In the genomic region with DNA sequence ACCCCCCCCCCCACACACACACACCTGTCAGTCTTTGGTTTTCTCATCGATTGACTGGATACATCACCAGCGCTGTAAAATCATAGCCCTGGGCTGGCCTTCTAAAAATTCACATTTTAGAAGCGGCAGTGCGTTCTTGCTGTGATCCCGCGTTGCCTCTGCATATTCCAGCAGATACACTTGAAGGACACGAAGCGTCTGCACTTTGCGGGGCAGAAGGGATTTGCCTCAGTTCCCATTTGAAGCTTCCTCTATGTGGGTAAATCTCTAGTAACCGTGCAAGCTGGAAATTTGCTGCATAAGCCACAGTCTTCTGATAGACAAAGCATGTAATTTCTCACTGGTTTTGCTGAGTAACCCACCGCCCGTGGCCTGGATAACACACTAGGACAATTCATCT, we compare ENCODE assay signal across 19 mouse cellular contexts.
"Had no signal": no experiment of that assay in that cellular context is flagged by ENCODE, and none has a peak within 500 bp of the region (broad histone marks: within the 10 kb centered on the region; RNA-seq: fewer than 3 reads in every experiment).

No protein-coding gene starts in this region.

- H3K27me3 ChIP-seq: limb, embryonic 15.5 days; neural tube, embryonic 12.5 days had no signal

- DNase-seq: kidney, adult 2 months; kidney, postnatal 25 days; left cerebral cortex, postnatal 4 days; liver, postnatal 0 days; lung, embryonic 14.5 days; right cerebral cortex, postnatal 4 days; thymus, adult 2 months; thymus, postnatal 14 days; thymus, postnatal 4 days had no signal

- ATAC-seq: intestine, embryonic 16.5 days; liver, postnatal 0 days; lung, postnatal 0 days had no signal

- H3K27ac ChIP-seq: kidney, postnatal 0 days; limb, embryonic 12.5 days; limb, embryonic 15.5 days; liver, embryonic 14.5 days; macrophage; neural tube, embryonic 12.5 days; stomach, postnatal 0 days had no signal

- H3K4me3 ChIP-seq: limb, embryonic 12.5 days; limb, embryonic 15.5 days; neural tube, embryonic 12.5 days had no signal

- H3K9ac ChIP-seq: limb, embryonic 12.5 days; limb, embryonic 15.5 days; liver, embryonic 14.5 days; liver, postnatal 0 days; lung, embryonic 14.5 days; neural tube, embryonic 12.5 days had no signal

- H3K9me3 ChIP-seq: limb, embryonic 12.5 days; limb, embryonic 15.5 days; neural tube, embryonic 12.5 days had no signal

- H3K36me3 ChIP-seq: limb, embryonic 12.5 days; limb, embryonic 15.5 days; neural tube, embryonic 12.5 days had no signal

- H3K4me2 ChIP-seq: limb, embryonic 12.5 days; limb, embryonic 15.5 days; liver, embryonic 11.5 days; lung, embryonic 14.5 days had no signal
